In genomic region chr9:120108953-120109352, GRCm38 (mm10) we compare ENCODE assay signal across 35 mouse cellular contexts. TPM values are rescaled to one million over a fixed set of nuclear protein-coding genes. Genes with fewer than 3 reads are reported as not detected.
"Had no signal": no experiment of that assay in that cellular context is flagged by ENCODE, and none has a peak within 500 bp of the region (broad histone marks: within the 10 kb centered on the region; RNA-seq: fewer than 3 reads in every experiment).

No protein-coding gene starts in this region.

RNA-seq across cellular contexts. Expression of gene Ccr8, which starts 17.0 kb away (rescaled TPM):
- total RNA-seq: gastrocnemius, adult 2 months; gastrocnemius, postnatal 25 days; gastrocnemius, postnatal 4 days; granulocyte monocyte progenitor cell, adult 5-6 weeks; heart, adult 18-20 months; heart, adult 8-10 months; heart, postnatal 36 days; hindbrain, postnatal 0 days; layer of hippocampus, adult 18-20 months; layer of hippocampus, adult 8-10 months; layer of hippocampus, postnatal 14 days; layer of hippocampus, postnatal 36 days; left cerebral cortex, adult 18-20 months; left cerebral cortex, adult 8-10 months; left cerebral cortex, postnatal 10 days; left cerebral cortex, postnatal 25 days; left cerebral cortex, postnatal 4 days had no signal
- polyA plus RNA-seq: heart, embryonic 11.5 days; heart, embryonic 13.5 days; heart, postnatal 0 days; hindbrain, embryonic 11.5 days; hindbrain, embryonic 13.5 days; hindbrain, embryonic 15.5 days; hindbrain, postnatal 0 days; kidney, embryonic 15.5 days; kidney, postnatal 0 days; limb, embryonic 11.5 days; liver, embryonic 11.5 days; liver, embryonic 13.5 days had no signal

RNA-seq across cellular contexts. Expression of gene Mobp, which starts 40.6 kb away (rescaled TPM):
- total RNA-seq: gastrocnemius, adult 2 months; gastrocnemius, postnatal 25 days; gastrocnemius, postnatal 4 days; granulocyte monocyte progenitor cell, adult 5-6 weeks; heart, adult 18-20 months; heart, postnatal 14 days; heart, postnatal 36 days; hematopoietic stem cell, adult 5-6 weeks had no signal
- polyA plus RNA-seq: heart, embryonic 11.5 days; heart, embryonic 13.5 days; hindbrain, embryonic 11.5 days; hindbrain, embryonic 13.5 days; intestine, embryonic 16.5 days; kidney, adult 2 months; kidney, embryonic 15.5 days; large intestine, adult 2 months; limb, embryonic 11.5 days; limb, embryonic 13.5 days; liver, embryonic 11.5 days; liver, embryonic 13.5 days; liver, embryonic 15.5 days had no signal
